Mouse (Mus musculus): Measurements from ENCODE around the gene Lpp.

- TF ChIP-seq POLR2A (IDR thresholded peaks at IDR 0.05; ENCODE audit: low read depth, low read length) = no peak
- no peak for TF ChIP-seq CTCF (IDR thresholded peaks at IDR 0.05; ENCODE audit: borderline replicate concordance, insufficient read depth, low read length)
These were observed 60.2 kb downstream of the Lpp start for GRCm38 (mm10) chr16:24453536-24453935.
